Mouse (Mus musculus) forebrain, embryonic 16.5 days (tissue): ENCODE data around the gene Cln5. TPM values are rescaled to one million over a fixed set of nuclear protein-coding genes. Genes with fewer than 3 reads are reported as not detected.

Experiments
- ATAC-seq: fragments of 200-750 bp; cut with Nextera tagmentation; 2 replicates; pipeline ENCODE4 v1.8.0; 2017; ENCODE audit warnings: mild to moderate bottlenecking, moderate library complexity
- H3K27ac ChIP-seq: fragments of 300-500 bp; sonication (generic); 2 replicates; pipeline ENCODE4 v1.5.1; 2014; ENCODE audit warnings: low read length, control low read depth
- H3K27me3 ChIP-seq: fragments of 300-500 bp; sonication (generic); replicated peaks from 2 replicates; pipeline ENCODE4 v1.6.1; 2014; ENCODE audit warnings: low read length; ENCODE audit not compliant: control insufficient read depth, insufficient read depth
- H3K36me3 ChIP-seq: fragments of 300-500 bp; sonication (generic); 2 replicates; pipeline ENCODE4 v1.6.1; 2014; ENCODE audit not compliant: control insufficient read depth, insufficient read depth
- H3K4me1 ChIP-seq: fragments of 300-500 bp; sonication (generic); replicated peaks from 2 replicates; pipeline ENCODE4 v1.6.1; 2014; ENCODE audit warnings: low read length; ENCODE audit not compliant: control insufficient read depth, insufficient read depth
- H3K4me2 ChIP-seq: fragments of 300-500 bp; sonication (generic); 2 replicates; pipeline ENCODE4 v1.6.1; 2014; ENCODE audit warnings: mild to moderate bottlenecking, low read length, control low read depth
- H3K4me3 ChIP-seq: fragments of 300-500 bp; sonication (generic); replicated peaks from 2 replicates; pipeline ENCODE4 v1.5.1; 2014; ENCODE audit warnings: mild to moderate bottlenecking, low read length, control low read depth
- H3K9ac ChIP-seq: fragments of 300-500 bp; sonication (generic); replicated peaks from 2 replicates; pipeline ENCODE4 v1.6.1; 2014; ENCODE audit warnings: low read depth, low read length, control low read depth
- H3K9me3 ChIP-seq: fragments of 300-500 bp; sonication (generic); 2 replicates; pipeline ENCODE4 v1.6.1; 2016; ENCODE audit warnings: low read length; ENCODE audit not compliant: control insufficient read depth
- WGBS: fragments of 180-500 bp; shearing (Covaris S2); extraction: QIAGEN DNeasy Blood & Tissue Kit; methylation state at CpG from one replicate; pipeline ENCODE4 v1.1.7; 2014; 5-methylcytosine and 5-hydroxymethylcytosine counted together
- polyA plus RNA-seq: library from polyadenylated mRNA; unstranded; fragments of >200 nt; fragmentation: Nextera tagmentation; extraction: Ambion mirVana; gene quantifications from 2 replicates; pipeline ENCODE4 v1.2.1, GENCODE M21; 2015

Cln5 gene
- 9.4 TPM in 2 replicates for polyA plus RNA-seq

DNA sequence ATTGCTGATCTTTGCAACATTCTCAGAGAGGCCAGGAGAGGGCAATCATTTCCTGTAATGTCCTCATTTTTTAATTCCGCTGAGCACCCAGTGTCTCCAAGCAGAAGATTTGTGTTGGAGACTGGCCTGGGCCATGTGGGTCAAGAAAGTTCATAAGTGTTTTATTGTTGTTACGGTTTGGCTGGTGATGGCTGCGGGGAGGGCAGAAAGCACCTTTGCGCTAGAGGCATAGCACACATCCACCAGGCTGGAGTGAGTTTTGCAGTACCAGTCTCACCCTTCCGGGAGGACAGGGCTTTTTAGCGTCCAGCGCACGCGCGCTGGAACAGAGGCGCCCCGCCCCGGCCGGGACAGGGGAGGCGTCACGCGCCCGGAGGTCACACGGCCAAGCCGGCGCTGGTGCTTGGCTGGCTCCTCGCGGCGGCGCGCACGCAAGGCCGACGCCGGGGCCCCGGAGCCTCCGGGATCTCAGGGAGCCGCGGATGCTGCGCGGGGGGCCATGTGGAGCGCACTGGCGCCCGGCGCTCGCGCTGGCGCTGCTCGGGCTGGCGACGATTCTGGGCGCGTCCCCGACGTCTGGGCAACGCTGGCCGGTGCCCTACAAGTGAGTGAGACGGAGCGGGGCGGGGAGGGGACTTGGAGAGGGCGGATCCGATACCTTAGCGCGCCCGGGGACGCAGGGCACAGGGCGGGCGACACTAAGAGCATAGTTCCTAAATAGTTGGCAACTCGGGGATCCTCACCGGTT lies at the start of gene Cln5:
TSS of gene Cln5 (plus strand) at position 353 of the 748 bp plus-strand sequence.
- Histone ChIP-seq H3K27me3 (no peaks in the 10 kb centered on the region), H3K36me3 (no peaks in the 10 kb centered on the region; the same call in 1 of the 2 replicates), H3K27ac (peak within 1 kb of the TSS; percentile 71), H3K9me3 (no peaks in the 10 kb centered on the region), H3K4me2 (peak within 1 kb of the TSS; percentile 97), H3K4me3 (peak within 1 kb of the TSS; percentile 79), H3K9ac (peak within 1 kb of the TSS; percentile 77), H3K4me1 (peaks cover 13% of the 10 kb centered on the region)
- 0% methylated on average over 65 of the region's 65 CpGs for WGBS
- peak; percentile 96 for ATAC-seq

DNA sequence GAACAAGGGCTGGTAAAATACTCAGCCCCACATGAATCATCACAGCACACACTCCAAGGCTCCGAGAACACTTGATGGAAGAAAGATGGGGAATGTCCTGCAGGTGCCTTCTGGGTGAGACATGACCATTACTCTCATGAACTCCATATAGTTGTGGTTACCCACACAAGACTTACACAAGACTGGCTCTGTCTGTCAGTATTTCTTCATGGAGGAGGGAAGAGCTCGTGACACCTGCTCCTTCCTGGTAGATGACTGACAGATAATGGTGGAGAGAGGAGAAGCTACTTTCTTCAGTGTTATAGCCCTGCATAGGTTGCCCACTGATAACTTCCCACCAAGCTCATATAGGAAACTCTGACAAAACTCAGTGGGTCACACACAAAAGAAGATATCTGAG lies 40.8 kb upstream of the Cln5 start:
- no peaks in the 10 kb centered on the region for H3K27me3 ChIP-seq
- ATAC-seq = no peak
- WGBS = 68% methylated on average over 2 of the region's 2 CpGs

DNA sequence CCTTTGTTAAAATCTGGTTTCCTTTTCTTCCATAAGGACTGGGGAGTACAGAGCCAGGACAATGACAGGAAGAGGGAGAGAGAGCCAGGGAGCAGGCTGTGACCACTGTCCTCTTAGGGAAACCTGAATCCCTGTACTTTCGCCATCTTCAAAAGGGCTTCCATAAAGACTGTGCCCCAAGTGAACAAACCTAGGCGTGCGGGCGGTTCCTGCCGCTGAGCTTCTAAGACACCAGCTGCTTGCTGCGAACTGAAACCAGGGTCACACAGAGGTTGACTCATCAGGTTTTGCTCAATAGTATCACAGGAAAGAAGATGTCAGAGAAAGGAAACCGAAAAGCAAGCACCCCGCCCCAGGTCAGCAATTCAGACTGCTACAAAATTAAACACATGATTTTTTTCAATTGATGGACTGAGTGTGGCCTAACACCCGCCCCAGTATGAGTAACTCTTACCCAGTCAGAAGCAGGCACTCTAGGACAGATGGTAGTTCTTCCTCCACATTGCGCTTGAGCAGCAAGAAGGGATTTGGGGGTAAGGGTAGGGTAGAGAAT lies 36.7 kb upstream of the Cln5 start:
- ATAC-seq = no peak
- H3K9me3 ChIP-seq = no peaks in the 10 kb centered on the region
- no peak overlapping the region for H3K4me2 ChIP-seq
- no peak overlapping the region for H3K27ac ChIP-seq
- H3K4me1 ChIP-seq = no peaks in the 10 kb centered on the region
- no peaks in the 10 kb centered on the region for H3K27me3 ChIP-seq
- 86% methylated on average over 10 of the region's 10 CpGs for WGBS
- H3K9ac ChIP-seq = no peak overlapping the region
- no peaks in the 10 kb centered on the region for H3K36me3 ChIP-seq
- no peak overlapping the region for H3K4me3 ChIP-seq

More for the DNA sequence above, 40.8 kb upstream of the Cln5 start:
- no peak overlapping the region for H3K4me2 ChIP-seq
- H3K27ac ChIP-seq = no peak overlapping the region
- no peak overlapping the region for H3K4me3 ChIP-seq
- H3K4me1 ChIP-seq = no peaks in the 10 kb centered on the region
- no peaks in the 10 kb centered on the region for H3K9me3 ChIP-seq
- no peaks in the 10 kb centered on the region for H3K36me3 ChIP-seq
- no peak overlapping the region for H3K9ac ChIP-seq

DNA sequence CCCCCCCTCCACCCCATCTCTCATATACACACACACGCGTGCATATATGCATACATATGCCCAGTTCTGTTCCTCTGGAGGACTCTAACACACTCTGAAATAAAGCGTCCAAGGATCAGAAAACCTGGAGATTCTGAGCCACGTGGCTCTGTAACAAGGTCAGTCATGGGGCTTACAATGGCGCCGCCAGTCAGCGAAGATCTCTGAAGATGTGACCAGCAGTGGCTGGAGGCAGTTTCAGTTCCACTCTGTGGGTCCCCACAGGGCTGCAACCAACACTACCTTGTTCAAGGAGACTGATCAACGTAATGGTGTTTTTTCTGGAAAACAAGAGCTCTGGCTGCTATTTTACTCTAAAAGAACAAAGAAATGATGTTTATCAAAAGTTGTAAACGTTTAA lies 35.9 kb upstream of the Cln5 start:
- Histone ChIP-seq H3K4me1 (no peaks in the 10 kb centered on the region), H3K4me3 (no peak overlapping the region), H3K9ac (no peak overlapping the region), H3K4me2 (no peak overlapping the region), H3K27ac (no peak overlapping the region), H3K9me3 (no peaks in the 10 kb centered on the region), H3K36me3 (no peaks in the 10 kb centered on the region), H3K27me3 (no peaks in the 10 kb centered on the region)
- ATAC-seq = no peak
- WGBS = 84% methylated on average over 9 of the region's 9 CpGs

DNA sequence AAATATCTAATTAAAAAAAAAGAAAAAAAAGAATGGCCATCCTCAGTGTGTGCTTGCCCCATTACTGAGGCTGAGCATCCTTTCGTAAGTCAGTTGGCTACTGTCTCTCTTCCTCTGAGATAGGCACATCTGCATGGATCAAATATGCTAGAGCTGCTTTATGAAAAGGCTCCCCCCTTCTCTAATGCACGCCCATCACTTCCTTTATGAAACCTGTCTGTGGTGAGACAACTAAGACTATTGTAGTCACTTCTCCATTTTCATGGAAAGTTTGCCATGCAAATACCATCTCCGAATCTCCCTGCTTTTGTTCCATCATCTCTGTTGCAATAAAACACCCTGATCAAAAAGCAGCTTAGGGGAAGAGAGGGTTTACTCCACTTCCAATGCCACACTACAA lies 33.0 kb upstream of the Cln5 start:
- no peak overlapping the region for H3K4me2 ChIP-seq
- no peak overlapping the region for H3K4me3 ChIP-seq
- no peaks in the 10 kb centered on the region for H3K9me3 ChIP-seq
- no peaks in the 10 kb centered on the region for H3K27me3 ChIP-seq
- H3K9ac ChIP-seq = no peak overlapping the region
- no peak overlapping the region for H3K27ac ChIP-seq
- H3K4me1 ChIP-seq = no peaks in the 10 kb centered on the region
- WGBS = 89% methylated on average over 3 of the region's 3 CpGs
- no peak for ATAC-seq
- H3K36me3 ChIP-seq = no peaks in the 10 kb centered on the region

DNA sequence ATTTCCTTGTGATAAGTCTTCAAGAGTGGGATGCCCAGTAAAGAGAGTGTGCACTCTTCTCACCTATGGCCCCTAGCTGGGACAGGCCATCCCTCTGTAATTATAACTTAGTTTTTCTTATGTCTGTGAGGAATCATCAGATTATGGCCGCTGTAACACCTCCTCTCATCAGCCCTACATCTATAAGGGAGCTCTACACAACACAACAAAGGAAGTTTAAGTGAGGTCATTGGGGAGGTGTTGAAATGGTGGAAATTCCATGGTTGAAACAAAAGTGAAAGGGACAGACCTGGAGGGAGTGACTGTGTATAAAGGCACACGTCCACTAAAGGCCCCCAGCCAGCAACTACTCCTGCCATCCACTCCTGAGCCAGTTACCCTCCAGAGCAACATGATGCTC lies 23.3 kb upstream of the Cln5 start, which contains the start of gene Acod1:
TSS of gene Acod1 (plus strand) at position 301 of the 400 bp plus-strand sequence.
- Histone ChIP-seq H3K9ac (no peak within 1 kb of the TSS), H3K4me3 (no peak within 1 kb of the TSS), H3K36me3 (no peaks in the 10 kb centered on the region), H3K4me1 (no peaks in the 10 kb centered on the region), H3K9me3 (no peaks in the 10 kb centered on the region), H3K27ac (no peak within 1 kb of the TSS), H3K27me3 (no peaks in the 10 kb centered on the region), H3K4me2 (no peak within 1 kb of the TSS)
- ATAC-seq = no peak
- 78% methylated on average over 2 of the region's 2 CpGs for WGBS

DNA sequence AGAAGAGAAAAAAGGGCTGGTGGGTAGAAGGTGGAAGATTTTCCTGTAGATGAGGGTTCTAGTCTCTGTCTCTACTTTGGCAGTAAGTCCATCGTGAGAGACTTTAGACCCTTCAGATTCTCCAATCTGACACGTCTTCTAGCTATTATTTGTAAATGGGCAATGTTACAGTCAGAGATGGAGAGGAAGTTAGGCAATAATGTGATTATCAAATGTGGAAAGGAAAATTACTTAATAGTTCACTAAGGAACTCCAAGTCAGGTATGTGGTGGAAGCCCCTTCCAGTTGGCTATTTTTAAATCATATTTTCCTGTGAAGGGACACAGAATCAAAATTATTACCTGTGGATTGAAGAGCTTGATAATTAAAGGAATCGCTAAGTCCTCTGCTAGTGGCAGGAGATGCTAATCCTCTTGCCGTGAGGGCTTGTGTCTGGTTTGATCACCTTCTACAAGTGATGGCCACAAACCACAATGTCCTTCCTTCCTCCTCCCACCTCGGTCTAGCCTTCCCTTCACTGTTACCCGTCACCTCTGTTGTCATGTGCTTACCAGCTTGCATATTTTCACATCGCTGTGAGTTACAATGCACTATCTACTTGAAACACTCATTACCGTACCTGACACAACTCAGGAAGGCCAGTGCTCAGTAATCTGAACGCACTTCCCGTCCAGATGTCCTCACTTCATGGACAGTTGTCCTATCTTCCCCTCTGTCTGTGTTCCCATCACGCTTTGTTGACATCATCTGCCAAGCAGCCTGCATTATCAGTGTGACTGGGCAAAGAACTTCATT lies 21.5 kb upstream of the Cln5 start:
- H3K9me3 ChIP-seq = no peaks in the 10 kb centered on the region
- WGBS = 80% methylated on average over 11 of the region's 11 CpGs
- no peak overlapping the region for H3K4me3 ChIP-seq
- no peak overlapping the region for H3K4me2 ChIP-seq
- no peak overlapping the region for H3K27ac ChIP-seq
- no peaks in the 10 kb centered on the region for H3K4me1 ChIP-seq
- no peaks in the 10 kb centered on the region for H3K36me3 ChIP-seq
- no peak overlapping the region for H3K9ac ChIP-seq
- no peak for ATAC-seq
- no peaks in the 10 kb centered on the region for H3K27me3 ChIP-seq

DNA sequence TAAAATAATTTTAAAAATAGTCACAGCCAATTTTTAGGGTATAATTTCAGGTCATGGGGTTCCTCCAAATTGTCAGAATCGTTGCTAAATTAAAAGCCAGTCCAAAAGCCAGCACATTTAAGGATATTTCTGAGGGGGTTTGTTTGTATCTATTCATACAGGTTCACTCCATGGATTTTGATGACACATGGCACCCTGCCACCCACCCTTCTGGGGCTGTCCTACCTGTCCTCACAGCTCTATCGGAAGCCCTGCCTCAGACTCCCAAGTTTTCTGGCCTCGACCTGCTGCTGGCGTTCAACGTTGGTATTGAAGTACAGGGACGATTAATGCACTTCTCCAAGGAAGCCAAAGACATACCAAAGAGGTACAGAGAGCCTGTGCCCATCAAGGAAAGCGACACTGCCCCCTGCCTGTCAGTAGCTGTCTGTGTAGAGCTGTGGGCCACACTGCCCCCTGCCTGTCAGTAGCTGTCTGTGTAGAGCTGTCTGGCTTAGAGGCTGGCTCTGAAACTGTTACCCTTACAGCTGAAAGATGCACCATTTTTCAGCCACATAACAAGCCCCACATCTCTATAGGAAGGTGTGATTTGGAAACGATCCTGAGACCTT lies 18.8 kb upstream of the Cln5 start:
- peak; percentile 68; the same call in 1 of the 2 replicates for ATAC-seq
- no peaks in the 10 kb centered on the region for H3K9me3 ChIP-seq
- no peak overlapping the region for H3K4me3 ChIP-seq
- no peaks in the 10 kb centered on the region for H3K36me3 ChIP-seq
- no peak overlapping the region for H3K4me2 ChIP-seq
- H3K4me1 ChIP-seq = no peaks in the 10 kb centered on the region
- no peaks in the 10 kb centered on the region for H3K27me3 ChIP-seq
- H3K9ac ChIP-seq = no peak overlapping the region
- H3K27ac ChIP-seq = no peak overlapping the region
- WGBS = 35% methylated on average over 8 of the region's 8 CpGs

DNA sequence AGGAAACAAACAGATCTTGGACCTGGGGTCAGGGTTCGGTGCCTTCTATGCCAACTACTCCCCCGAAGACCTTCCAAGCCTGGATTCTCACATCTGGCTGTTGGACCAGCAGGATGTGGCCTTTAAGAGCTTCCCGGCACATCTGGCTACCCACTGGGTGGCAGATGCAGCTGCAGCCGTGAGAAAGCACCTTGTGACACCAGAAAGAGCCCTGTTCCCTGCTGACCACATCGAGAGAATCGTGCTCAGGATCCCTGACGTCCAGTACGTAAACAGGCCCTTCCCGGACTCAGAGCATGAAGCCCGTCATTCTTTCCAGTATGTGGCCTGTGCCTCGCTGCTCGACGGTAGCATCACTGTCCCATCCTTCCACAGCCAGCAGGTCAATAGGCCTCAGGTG lies 15.3 kb upstream of the Cln5 start:
- H3K27ac ChIP-seq = no peak overlapping the region
- H3K4me1 ChIP-seq = no peaks in the 10 kb centered on the region
- H3K36me3 ChIP-seq = no peaks in the 10 kb centered on the region
- ATAC-seq = no peak
- no peak overlapping the region for H3K9ac ChIP-seq
- H3K4me2 ChIP-seq = no peak overlapping the region
- no peaks in the 10 kb centered on the region for H3K9me3 ChIP-seq
- H3K4me3 ChIP-seq = no peak overlapping the region
- WGBS = 91% methylated on average over 13 of the region's 13 CpGs
- no peaks in the 10 kb centered on the region for H3K27me3 ChIP-seq
